Mouse (Mus musculus) frontal cortex, postnatal 25 days (tissue): Measurements from ENCODE around the gene Klk1b24.
"Not testable (repeated sequence)": the region's sequence is repeated elsewhere in the genome, so short reads cannot be mapped to it uniquely, and the experiment has no call there.

ENCODE experiments used
- DNase-seq, 2 experiments: peaks; one replicate each; pipeline ENCODE4 v3.0.0; 2022; ENCODE audit warnings: low spot score in 2 of 2

Klk1b24 gene

GRCm38 (mm10) chr7:44187936-44188335, at the start of gene Klk1b24:
TSS of gene Klk1b24 (plus strand) at chr7:44188236.
- not testable (repeated sequence) for DNase-seq

- no peak for DNase-seq
Measured at GRCm38 (mm10) chr7:44179299-44180045, 8.6 kb upstream of the Klk1b24 start.

DNA sequence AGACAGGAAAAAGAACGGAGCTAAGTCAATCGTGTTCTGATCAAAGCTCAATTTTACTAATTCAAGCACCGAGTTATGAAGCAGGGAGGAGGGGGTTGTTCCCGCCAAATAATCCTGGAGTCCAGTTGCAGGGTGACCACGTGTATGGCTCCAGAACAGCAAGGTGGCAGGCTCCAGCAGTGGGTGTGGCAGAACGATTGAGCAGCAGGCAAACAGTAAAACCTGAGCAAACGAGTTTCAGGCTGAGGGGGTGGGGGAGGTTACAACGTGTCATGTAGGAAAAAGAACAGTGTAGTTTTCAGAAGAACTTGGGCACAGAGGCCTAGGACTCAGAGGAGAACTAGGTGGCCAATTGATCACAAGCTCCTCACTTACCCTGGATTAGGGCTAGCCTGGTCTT, 1.5 kb upstream of the Klk1b24 start:
- DNase-seq, result not testable (repeated sequence)

- not testable (repeated sequence) for DNase-seq
Measured at GRCm38 (mm10) chr7:44193466-44193865, 5.4 kb downstream of the Klk1b24 start.

- DNase-seq, result no peak
Measured at GRCm38 (mm10) chr7:44197891-44198290, 9.9 kb downstream of the Klk1b24 start, which contains the start of gene Klk1b3. TSS of gene Klk1b3 (plus strand) at chr7:44198191.

GRCm38 (mm10) chr7:44207135-44207534, 19.1 kb downstream of the Klk1b24 start, which contains the start of gene Klk1b4:
TSS of gene Klk1b4 (plus strand) at chr7:44207435.
- not testable (repeated sequence) for DNase-seq

DNA sequence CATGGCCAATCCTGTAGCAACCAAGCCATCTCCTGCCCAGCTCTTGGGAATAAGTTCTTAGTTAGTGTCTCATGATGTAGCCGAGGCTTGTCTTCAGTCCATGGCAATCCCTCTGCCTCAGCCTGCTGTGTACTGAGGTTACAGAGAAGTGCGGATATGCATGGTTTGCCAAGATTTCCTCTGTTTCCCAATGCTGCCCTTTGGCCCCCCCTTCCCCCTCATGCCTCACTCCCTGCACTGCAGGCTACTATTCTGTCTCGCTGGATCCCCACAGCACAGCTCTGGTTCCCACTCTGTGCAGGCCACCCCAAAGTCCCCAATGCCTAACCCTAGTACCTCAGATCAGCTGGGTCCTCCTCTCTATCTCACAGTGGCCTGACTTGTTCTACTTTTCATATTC, 20.3 kb downstream of the Klk1b24 start:
- DNase-seq, result no peak

DNA sequence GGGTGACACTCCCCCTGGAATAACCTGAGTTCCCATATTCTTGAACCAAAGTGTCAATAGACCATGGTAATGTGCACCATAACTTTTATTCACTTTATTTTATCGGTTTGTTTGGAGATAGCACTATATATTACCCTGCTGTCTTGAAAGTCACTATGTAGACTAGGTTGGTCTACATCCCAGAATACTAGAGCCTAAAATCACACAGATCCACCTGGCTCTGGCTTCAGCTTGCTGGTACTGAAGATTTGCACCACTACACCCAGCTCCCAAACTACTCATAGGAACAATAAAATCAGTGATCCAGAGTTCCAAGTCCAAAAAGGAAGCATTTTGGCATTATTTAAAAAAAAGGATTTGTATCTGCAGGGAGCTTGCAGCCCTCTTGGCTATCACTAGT, 27.6 kb downstream of the Klk1b24 start, which contains the start of gene Klk1b5:
TSS of gene Klk1b5 (plus strand) at position 301 of the 400 bp plus-strand sequence.
- no peak for DNase-seq

DNA sequence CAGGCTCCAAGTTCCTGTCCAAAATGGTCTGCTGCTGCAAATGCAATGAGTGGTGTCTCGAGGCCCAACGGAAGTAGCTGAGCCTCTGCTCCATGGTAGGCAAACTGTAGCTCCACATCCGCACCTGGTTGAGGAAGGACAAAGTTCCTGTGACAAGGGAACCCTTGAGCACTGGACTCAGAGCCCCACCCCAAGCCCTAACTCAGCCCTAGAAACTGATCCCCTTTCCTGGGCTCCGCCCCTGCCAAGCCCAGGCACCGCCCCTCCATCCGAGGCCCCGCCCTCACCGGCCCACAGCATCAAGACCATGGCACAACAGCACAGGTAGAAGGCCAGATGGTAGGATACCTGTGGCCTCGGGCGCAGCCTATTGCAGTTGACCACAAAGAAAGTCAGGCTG, 33.6 kb downstream of the Klk1b24 start:
- not testable (repeated sequence) for DNase-seq

GRCm38 (mm10) chr7:44222335-44222734, 34.3 kb downstream of the Klk1b24 start:
- DNase-seq, result not testable (repeated sequence)

DNA sequence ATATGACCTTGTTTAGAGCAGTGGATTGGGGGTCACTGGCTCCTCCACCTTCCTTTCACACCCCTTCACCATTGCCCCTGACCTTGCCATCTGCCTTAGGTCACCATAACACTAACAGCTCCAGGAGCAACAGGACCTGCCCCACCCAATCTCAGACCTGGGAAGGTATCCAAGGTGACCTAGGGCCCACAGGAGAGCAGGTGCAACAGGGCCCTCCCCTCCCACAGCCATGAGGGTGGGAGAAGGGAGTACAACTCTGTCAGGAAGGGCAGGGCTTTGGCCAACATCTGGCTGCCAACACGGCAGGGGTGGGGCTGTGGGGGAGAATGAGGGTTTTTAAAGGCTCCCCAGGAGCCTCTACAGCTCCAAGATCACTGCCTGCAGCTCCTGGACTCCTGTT, 37.0 kb downstream of the Klk1b24 start, which contains the start of gene Klk1:
TSS of gene Klk1 (plus strand) at position 285 of the 400 bp plus-strand sequence.
- DNase-seq, result no peak

DNA sequence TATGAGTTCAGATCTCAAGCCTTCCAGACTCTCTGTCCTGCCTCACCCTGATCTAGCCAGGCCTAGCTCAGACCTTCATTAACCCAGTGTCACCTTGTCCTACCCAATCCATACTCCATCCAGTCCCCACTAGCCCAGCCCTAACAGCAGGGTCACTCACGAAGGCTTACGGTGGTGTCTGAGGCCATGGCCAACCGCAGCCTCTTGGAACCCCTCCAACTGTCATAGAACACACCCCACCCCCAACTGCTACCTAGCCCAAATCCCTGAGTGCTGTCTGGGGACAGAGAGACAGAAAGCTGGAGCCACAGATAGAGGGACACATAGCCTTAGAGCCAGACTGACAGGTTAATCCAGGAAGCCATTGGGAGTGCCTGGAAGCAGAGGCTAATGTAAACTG, 47.9 kb downstream of the Klk1b24 start, which contains the start of gene Gm36864:
TSS of gene Gm36864 (plus strand) at position 269 of the 400 bp plus-strand sequence.
- no peak for DNase-seq

DNA sequence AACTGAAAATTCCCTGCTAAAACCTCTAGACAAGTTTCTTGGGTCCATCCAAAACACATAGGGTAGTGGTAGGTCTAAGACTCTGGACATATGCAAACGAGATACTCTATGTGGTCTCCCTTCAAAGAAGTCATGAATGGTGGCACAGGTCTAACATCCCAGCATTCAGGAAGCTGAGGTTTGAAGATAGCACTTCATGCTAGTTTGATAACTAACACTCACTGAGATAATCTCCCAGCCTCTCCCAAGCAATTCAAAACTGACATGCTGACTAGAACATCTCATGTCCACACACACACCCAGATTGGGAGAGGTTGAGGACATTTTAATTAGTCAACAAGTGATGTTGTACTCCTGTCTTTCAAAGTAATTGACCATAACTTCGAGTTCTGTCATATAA, 51.9 kb downstream of the Klk1b24 start:
- DNase-seq, result no peak

- no peak for DNase-seq
Measured at GRCm38 (mm10) chr7:44240712-44241111, 52.7 kb downstream of the Klk1b24 start.

DNA sequence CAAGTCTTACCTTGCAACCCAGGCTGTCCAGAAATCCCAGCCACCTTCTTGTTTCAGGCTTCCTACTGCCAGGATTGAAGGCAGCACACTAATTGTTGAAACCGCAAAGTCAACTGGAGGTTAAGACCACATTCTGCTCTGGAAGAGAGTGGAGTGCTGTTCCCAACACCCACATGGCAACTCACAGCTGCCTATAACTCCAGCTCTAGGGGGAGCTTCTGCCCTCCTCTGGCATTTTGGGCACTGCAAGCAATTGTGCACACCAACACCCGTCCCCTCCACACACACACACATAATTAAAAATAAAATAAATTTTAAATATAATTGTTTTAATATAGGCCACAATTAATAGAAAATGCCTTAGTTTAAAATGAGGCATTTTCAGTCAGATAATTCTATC, 53.1 kb downstream of the Klk1b24 start:
- DNase-seq, result no peak
